Mouse (Mus musculus) limb, embryonic 13.5 days (tissue): ENCODE data around the gene Zfp804a. TPM values are rescaled to one million over a fixed set of nuclear protein-coding genes. Genes with fewer than 3 reads are reported as not detected.

Experiments
- ATAC-seq: fragments of 200-750 bp; cut with Nextera tagmentation; 2 replicates; pipeline ENCODE4 v1.8.0; 2017; ENCODE audit warnings: low read depth, moderate number of reproducible peaks, moderate TSS enrichment; ENCODE audit not compliant: low FRiP score
- H3K27ac ChIP-seq: fragments of 300-500 bp; sonication (generic); 2 replicates; pipeline ENCODE4 v1.5.1; 2015; ENCODE audit warnings: inconsistent platforms, mild to moderate bottlenecking, moderate library complexity
- H3K27me3 ChIP-seq: fragments of 300-500 bp; sonication (generic); 2 replicates; pipeline ENCODE4 v1.6.1; 2015; ENCODE audit warnings: mild to moderate bottlenecking, inconsistent platforms
- H3K36me3 ChIP-seq: fragments of 300-500 bp; sonication (generic); 2 replicates; pipeline ENCODE4 v1.6.1; 2015; ENCODE audit warnings: inconsistent platforms, mild to moderate bottlenecking, moderate library complexity
- H3K4me1 ChIP-seq: fragments of 300-500 bp; sonication (generic); 2 replicates; pipeline ENCODE4 v1.6.1; 2015; ENCODE audit warnings: inconsistent platforms
- H3K4me2 ChIP-seq: fragments of 300-500 bp; sonication (generic); replicated peaks from 2 replicates; pipeline ENCODE4 v1.6.1; 2015; ENCODE audit warnings: inconsistent platforms, mild to moderate bottlenecking, moderate library complexity
- H3K4me3 ChIP-seq: fragments of 300-500 bp; sonication (generic); 2 replicates; pipeline ENCODE4 v1.5.1; 2015; ENCODE audit warnings: moderate library complexity, mild to moderate bottlenecking, inconsistent platforms
- H3K9ac ChIP-seq: fragments of 300-500 bp; sonication (generic); 2 replicates; pipeline ENCODE4 v1.6.1; 2015; ENCODE audit warnings: mild to moderate bottlenecking, inconsistent platforms
- H3K9me3 ChIP-seq: fragments of 300-500 bp; sonication (generic); 2 replicates; pipeline ENCODE4 v1.6.1; 2016; ENCODE audit warnings: inconsistent platforms
- WGBS: fragments of 180-500 bp; shearing (Covaris S2); methylation state at CpG from one replicate; pipeline ENCODE4 v1.1.7; 2015; 5-methylcytosine and 5-hydroxymethylcytosine counted together
- polyA plus RNA-seq: library from polyadenylated mRNA; unstranded; fragments of >200 nt; fragmentation: Nextera tagmentation; extraction: Ambion mirVana; gene quantifications from 2 replicates; pipeline ENCODE4 v1.2.1, GENCODE M21; 2015

Gene Zfp804a
- 0.29 and 0.39 TPM in 2 replicates for polyA plus RNA-seq

- under 1% methylated on average over 69 of the region's 82 CpGs for WGBS
Measured at GRCm38 (mm10) chr2:82053185-82053891, at the start of gene Zfp804a. Gene Zfp804a, plus strand, starts transcription at chr2:82053222.

GRCm38 (mm10) chr2:82051635-82052034 is 1.4 kb upstream of the Zfp804a start:
- H3K27ac ChIP-seq, result no peak overlapping the region
- WGBS, result 72% methylated on average over 4 of the region's 4 CpGs
- ATAC-seq, result no peak
- peaks cover 48% of the 10 kb centered on the region for H3K27me3 ChIP-seq
- no peak overlapping the region for H3K4me2 ChIP-seq
- H3K9me3 ChIP-seq, result no peaks in the 10 kb centered on the region
- H3K4me1 ChIP-seq, result peaks cover 12% of the 10 kb centered on the region; the same call in 1 of the 2 replicates
- H3K9ac ChIP-seq, result no peak overlapping the region
- H3K4me3 ChIP-seq, result no peak overlapping the region
- no peaks in the 10 kb centered on the region for H3K36me3 ChIP-seq

More at GRCm38 (mm10) chr2:82053185-82053891, at the start of gene Zfp804a:
- Histone ChIP-seq H3K4me1 (peaks cover 12% of the 10 kb centered on the region; the same call in 1 of the 2 replicates), H3K4me3 (peak within 1 kb of the TSS; percentile 69), H3K27ac (no peak within 1 kb of the TSS), H3K9me3 (no peaks in the 10 kb centered on the region), H3K36me3 (no peaks in the 10 kb centered on the region), H3K9ac (peak within 1 kb of the TSS; percentile 65), H3K4me2 (peak within 1 kb of the TSS; percentile 99), H3K27me3 (peaks cover 48% of the 10 kb centered on the region)
- ATAC-seq, result peak; percentile 82

GRCm38 (mm10) chr2:82052338-82053184 is 461 bp upstream of the Zfp804a start:
- Histone ChIP-seq H3K4me1 (peaks cover 12% of the 10 kb centered on the region; the same call in 1 of the 2 replicates), H3K27me3 (peaks cover 48% of the 10 kb centered on the region), H3K4me3 (peak overlapping the region; percentile 69), H3K9ac (peak overlapping the region; percentile 65), H3K36me3 (no peaks in the 10 kb centered on the region), H3K4me2 (peak overlapping the region; percentile 99), H3K27ac (no peak overlapping the region), H3K9me3 (no peaks in the 10 kb centered on the region)
- peak; percentile 17; the same call in 1 of the 2 replicates for ATAC-seq
- WGBS, result 3% methylated on average over 33 of the region's 34 CpGs

- Histone ChIP-seq H3K27me3 (peaks cover 48% of the 10 kb centered on the region), H3K27ac (no peak overlapping the region), H3K4me3 (peak overlapping the region; percentile 69; the same call in 1 of the 2 replicates), H3K9me3 (no peaks in the 10 kb centered on the region), H3K36me3 (no peaks in the 10 kb centered on the region), H3K4me2 (peak overlapping the region; percentile 99), H3K4me1 (peaks cover 12% of the 10 kb centered on the region; the same call in 1 of the 2 replicates), H3K9ac (no peak overlapping the region)
- 62% methylated on average over 4 of the region's 4 CpGs for WGBS
- ATAC-seq, result no peak
Measured at GRCm38 (mm10) chr2:82054446-82054845, 1.4 kb downstream of the Zfp804a start.

- no peaks in the 10 kb centered on the region for H3K9me3 ChIP-seq
- 29% methylated on average over 5 of the region's 5 CpGs for WGBS
- no peak for ATAC-seq
Measured at GRCm38 (mm10) chr2:82064671-82065070, 11.6 kb downstream of the Zfp804a start.

GRCm38 (mm10) chr2:82067912-82068311 is 14.9 kb downstream of the Zfp804a start:
- Histone ChIP-seq H3K27ac (no peak overlapping the region), H3K9me3 (no peaks in the 10 kb centered on the region), H3K27me3 (no peaks in the 10 kb centered on the region), H3K9ac (no peak overlapping the region), H3K36me3 (no peaks in the 10 kb centered on the region), H3K4me2 (no peak overlapping the region), H3K4me1 (no peaks in the 10 kb centered on the region), H3K4me3 (no peak overlapping the region)
- no peak for ATAC-seq
- 98% methylated on average over 1 of the region's 1 CpGs for WGBS

More at GRCm38 (mm10) chr2:82064671-82065070, 11.6 kb downstream of the Zfp804a start:
- H3K27me3 ChIP-seq, result no peaks in the 10 kb centered on the region
- no peak overlapping the region for H3K27ac ChIP-seq
- no peak overlapping the region for H3K4me2 ChIP-seq
- no peak overlapping the region for H3K9ac ChIP-seq
- no peak overlapping the region for H3K4me3 ChIP-seq
- H3K4me1 ChIP-seq, result no peaks in the 10 kb centered on the region
- no peaks in the 10 kb centered on the region for H3K36me3 ChIP-seq

- H3K4me3 ChIP-seq, result no peak overlapping the region
- H3K9ac ChIP-seq, result no peak overlapping the region
- WGBS, result 67% methylated on average over 1 of the region's 1 CpGs
- no peaks in the 10 kb centered on the region for H3K9me3 ChIP-seq
- H3K27me3 ChIP-seq, result no peaks in the 10 kb centered on the region
- H3K4me2 ChIP-seq, result no peak overlapping the region
- no peaks in the 10 kb centered on the region for H3K4me1 ChIP-seq
- H3K36me3 ChIP-seq, result no peaks in the 10 kb centered on the region
- no peak overlapping the region for H3K27ac ChIP-seq
- no peak for ATAC-seq
Measured at GRCm38 (mm10) chr2:82069172-82069571, 16.1 kb downstream of the Zfp804a start.

GRCm38 (mm10) chr2:82076883-82077282 is 23.9 kb downstream of the Zfp804a start:
- Histone ChIP-seq H3K4me3 (no peak overlapping the region), H3K4me2 (no peak overlapping the region), H3K36me3 (no peaks in the 10 kb centered on the region), H3K9ac (no peak overlapping the region), H3K9me3 (no peaks in the 10 kb centered on the region), H3K27me3 (no peaks in the 10 kb centered on the region), H3K27ac (no peak overlapping the region), H3K4me1 (no peaks in the 10 kb centered on the region)
- no peak for ATAC-seq
- 85% methylated on average over 3 of the region's 3 CpGs for WGBS

GRCm38 (mm10) chr2:82078287-82078994 is 25.4 kb downstream of the Zfp804a start:
- no peaks in the 10 kb centered on the region for H3K4me1 ChIP-seq
- no peaks in the 10 kb centered on the region for H3K9me3 ChIP-seq
- H3K9ac ChIP-seq, result no peak overlapping the region
- H3K27me3 ChIP-seq, result no peaks in the 10 kb centered on the region
- H3K27ac ChIP-seq, result no peak overlapping the region
- H3K36me3 ChIP-seq, result no peaks in the 10 kb centered on the region
- no peak for ATAC-seq
- 83% methylated on average over 6 of the region's 6 CpGs for WGBS
- no peak overlapping the region for H3K4me3 ChIP-seq
- H3K4me2 ChIP-seq, result no peak overlapping the region

GRCm38 (mm10) chr2:82080678-82081077 is 27.7 kb downstream of the Zfp804a start:
- Histone ChIP-seq H3K36me3 (no peaks in the 10 kb centered on the region), H3K4me2 (no peak overlapping the region), H3K27ac (no peak overlapping the region), H3K4me3 (no peak overlapping the region), H3K9ac (no peak overlapping the region), H3K9me3 (no peaks in the 10 kb centered on the region), H3K4me1 (no peaks in the 10 kb centered on the region), H3K27me3 (no peaks in the 10 kb centered on the region)
- 66% methylated on average over 4 of the region's 4 CpGs for WGBS
- ATAC-seq, result no peak

GRCm38 (mm10) chr2:82113148-82113547 is 60.1 kb downstream of the Zfp804a start:
- Histone ChIP-seq H3K9ac (no peak overlapping the region), H3K4me2 (no peak overlapping the region), H3K9me3 (no peaks in the 10 kb centered on the region), H3K4me1 (no peaks in the 10 kb centered on the region), H3K4me3 (no peak overlapping the region), H3K27me3 (no peaks in the 10 kb centered on the region), H3K27ac (no peak overlapping the region), H3K36me3 (no peaks in the 10 kb centered on the region)
- no peak for ATAC-seq
- WGBS, result 60% methylated on average over 1 of the region's 1 CpGs

- H3K4me3 ChIP-seq, result no peak overlapping the region
- no peaks in the 10 kb centered on the region for H3K36me3 ChIP-seq
- 88% methylated on average over 2 of the region's 2 CpGs for WGBS
- H3K27ac ChIP-seq, result no peak overlapping the region
- no peak overlapping the region for H3K9ac ChIP-seq
- ATAC-seq, result no peak
- no peaks in the 10 kb centered on the region for H3K4me1 ChIP-seq
- H3K27me3 ChIP-seq, result no peaks in the 10 kb centered on the region
- no peak overlapping the region for H3K4me2 ChIP-seq
- no peaks in the 10 kb centered on the region for H3K9me3 ChIP-seq
Measured at GRCm38 (mm10) chr2:82113650-82114049, 60.6 kb downstream of the Zfp804a start.
